Mouse (Mus musculus) bone marrow, adult 2 months (tissue): ENCODE data around the gene Hdac8. TPM values are rescaled to one million over a fixed set of nuclear protein-coding genes. Genes with fewer than 3 reads are reported as not detected.

Experiments
- H3K27ac ChIP-seq: fragments of 200-500 bp; 2 replicates; pipeline ENCODE4 v1.5.1; 2012; ENCODE audit warnings: low read depth, mild to moderate bottlenecking, control low read depth, inconsistent platforms, low read length; ENCODE audit not compliant: control insufficient read depth, poor library complexity, insufficient read depth
- H3K4me1 ChIP-seq: fragments of 200-500 bp; 2 replicates; pipeline ENCODE4 v1.6.1; 2011; ENCODE audit warnings: low read length; ENCODE audit not compliant: control insufficient read depth, insufficient read depth
- H3K4me3 ChIP-seq: fragments of 200-500 bp; replicated peaks from 2 replicates; pipeline ENCODE3; 2011; ENCODE audit warnings: mild to moderate bottlenecking, low read depth, low read length, control low read depth; ENCODE audit not compliant: control insufficient read depth
- CTCF ChIP-seq: fragments of 200-500 bp; IDR thresholded peaks from 2 replicates; pipeline ENCODE4 v1.5.1; 2011; ENCODE audit warnings: low read length, control low read depth; ENCODE audit not compliant: control insufficient read depth, insufficient read depth
- POLR2A ChIP-seq: fragments of 200-500 bp; IDR thresholded peaks from 2 replicates; pipeline ENCODE4 v1.6.1; 2011; ENCODE audit warnings: low read depth, mild to moderate bottlenecking, control low read depth, low read length, borderline replicate concordance; ENCODE audit not compliant: control insufficient read depth
- WGBS: fragments of 180-500 bp; shearing (Covaris S2); methylation state at CpG from one replicate; pipeline ENCODE4 v1.1.7; 2018; 5-methylcytosine and 5-hydroxymethylcytosine counted together
- polyA plus RNA-seq: library from polyadenylated mRNA; stranded (reverse); fragments of >200 nt; gene quantifications from 2 replicates; pipeline ENCODE4 v1.2.4, GENCODE M21; 2011; ENCODE audit warnings: low replicate concordance; ENCODE audit not compliant: missing spikeins, insufficient read depth, insufficient read length

Hdac8 gene
- 8.5 and 10.4 TPM in 2 replicates for polyA plus RNA-seq

DNA sequence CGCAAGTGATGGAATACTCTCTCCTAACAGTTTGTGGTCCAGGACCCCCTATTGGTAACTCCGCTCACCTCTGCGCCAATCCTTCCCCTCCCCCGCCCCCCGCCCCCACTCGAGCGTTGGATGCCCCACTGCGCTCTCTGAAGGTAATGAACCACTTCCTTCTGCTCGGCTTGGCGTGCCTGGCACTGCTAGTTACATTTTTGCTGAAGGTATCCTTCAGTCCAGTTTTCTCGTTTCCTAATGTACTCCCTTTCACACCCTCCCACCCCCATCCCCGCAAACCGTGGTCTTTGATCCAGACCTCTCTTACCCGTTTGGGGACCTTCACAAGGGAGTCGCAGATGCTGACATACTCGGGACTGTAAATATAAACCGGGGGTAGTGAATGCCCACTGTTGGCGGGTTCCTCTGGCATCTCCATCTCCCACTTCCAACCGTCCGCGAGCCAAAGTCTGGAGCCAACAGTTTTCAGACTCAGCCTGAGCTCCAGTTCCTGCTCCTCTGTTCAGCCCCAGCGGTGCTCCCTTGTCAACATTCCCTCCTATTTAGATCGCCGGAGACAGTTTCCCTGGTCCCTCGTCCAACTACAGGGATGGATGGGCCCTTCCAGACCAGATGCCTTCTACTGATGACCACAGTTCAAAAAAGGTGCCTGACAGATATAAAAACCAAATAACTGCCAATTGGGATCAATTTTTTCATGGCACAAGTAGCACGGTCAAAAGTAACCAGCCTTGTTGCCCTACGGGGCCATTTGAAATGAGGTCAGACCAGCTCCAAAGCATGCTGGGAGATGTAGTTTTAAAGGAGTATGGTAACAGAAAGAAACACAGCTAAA is at the start of gene Hdac8:
TSS of gene Hdac8 (minus strand) at position 716 of the 838 bp plus-strand sequence.
- no peaks in the 10 kb centered on the region for H3K4me1 ChIP-seq
- TF ChIP-seq CTCF (no peak), POLR2A (no peak)
- H3K27ac ChIP-seq, result no peak within 1 kb of the TSS
- WGBS, result 15% methylated on average over 27 of the region's 27 CpGs
- peak within 1 kb of the TSS; percentile 75 for H3K4me3 ChIP-seq

DNA sequence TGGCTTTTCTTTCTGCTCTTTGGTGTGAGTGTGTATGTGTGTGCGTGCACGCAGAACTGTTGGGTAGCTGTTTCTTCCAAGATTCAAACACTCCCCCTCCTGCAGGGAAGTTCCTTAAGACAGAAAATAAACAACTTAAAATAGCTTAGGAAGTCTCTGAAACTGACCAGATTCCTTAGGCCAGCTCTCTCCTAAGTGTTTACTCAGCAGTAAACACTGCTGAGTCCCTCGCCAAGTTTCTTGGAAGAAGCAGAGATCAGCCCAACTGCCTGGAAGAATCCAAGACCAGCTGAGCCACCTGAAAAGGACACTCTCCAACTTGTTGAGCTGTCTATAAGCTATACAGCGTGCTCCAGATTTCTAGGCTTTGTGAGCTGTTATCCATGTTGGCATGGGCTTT is 4.0 kb upstream of the Hdac8 start:
- WGBS, result 72% methylated on average over 4 of the region's 4 CpGs
- Histone ChIP-seq H3K4me3 (no peak overlapping the region), H3K27ac (no peak overlapping the region), H3K4me1 (no peaks in the 10 kb centered on the region)
- no peak for TF ChIP-seq POLR2A
- no peak for TF ChIP-seq CTCF

DNA sequence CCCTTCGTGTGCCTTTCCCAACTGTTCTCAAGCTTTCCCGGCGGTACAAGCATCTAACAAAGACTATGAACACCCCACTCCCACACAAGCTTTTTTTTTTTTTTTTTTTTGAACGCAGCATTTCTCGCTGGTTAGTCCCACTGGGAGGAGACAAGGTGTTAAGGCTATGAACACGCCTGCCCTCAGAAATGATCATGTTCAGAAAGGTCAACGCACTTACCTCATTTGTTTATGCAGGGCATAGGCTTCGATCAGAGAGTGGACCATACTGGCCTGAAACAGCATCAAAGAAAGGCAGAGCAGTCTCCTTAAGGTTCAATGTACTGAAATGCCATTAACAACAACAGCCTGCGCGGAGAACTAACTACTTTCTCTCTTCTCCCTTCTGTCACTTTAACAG is 980 bp downstream of the Hdac8 start:
- Histone ChIP-seq H3K27ac (no peak overlapping the region), H3K4me3 (peak overlapping the region; percentile 75), H3K4me1 (no peaks in the 10 kb centered on the region)
- TF ChIP-seq POLR2A (no peak), CTCF (no peak)
- 32% methylated on average over 10 of the region's 10 CpGs for WGBS

DNA sequence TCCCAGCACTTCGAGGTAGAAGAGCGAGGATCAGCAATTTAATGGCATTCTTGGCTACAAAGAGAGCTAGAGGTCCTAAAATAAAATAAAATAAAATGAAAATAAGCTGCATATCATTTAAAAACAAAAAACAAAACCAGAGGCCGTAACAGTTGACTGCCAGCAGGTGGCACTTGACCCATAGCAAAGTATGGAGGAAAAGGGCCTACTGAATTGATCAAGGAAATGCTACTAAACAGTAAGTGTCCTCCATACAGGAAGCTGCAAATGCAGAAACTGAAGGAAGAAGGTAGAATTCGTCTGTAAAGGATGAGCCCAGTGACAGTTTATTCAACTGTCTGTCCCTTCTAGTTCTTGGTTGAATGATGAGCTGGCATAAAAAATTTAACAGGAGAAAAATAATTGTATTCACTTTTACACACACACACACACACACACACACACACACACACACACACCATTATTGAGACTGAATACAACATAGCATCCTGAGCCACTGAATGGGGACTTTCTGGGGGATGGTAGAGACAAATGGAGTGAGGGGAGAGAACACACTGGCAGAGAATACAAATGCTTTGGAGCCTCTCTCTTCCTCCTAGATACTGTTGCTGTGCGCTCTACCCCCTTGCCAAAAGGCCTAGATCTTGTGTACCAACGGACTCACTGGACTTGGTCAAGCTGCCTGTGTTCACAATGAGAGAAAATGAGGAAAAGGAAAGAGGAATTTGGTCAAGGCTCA is 11.0 kb downstream of the Hdac8 start:
- Histone ChIP-seq H3K4me1 (no peaks in the 10 kb centered on the region), H3K27ac (no peak overlapping the region), H3K4me3 (no peak overlapping the region)
- TF ChIP-seq POLR2A (no peak), CTCF (no peak)
- 58% methylated on average over 6 of the region's 6 CpGs for WGBS

DNA sequence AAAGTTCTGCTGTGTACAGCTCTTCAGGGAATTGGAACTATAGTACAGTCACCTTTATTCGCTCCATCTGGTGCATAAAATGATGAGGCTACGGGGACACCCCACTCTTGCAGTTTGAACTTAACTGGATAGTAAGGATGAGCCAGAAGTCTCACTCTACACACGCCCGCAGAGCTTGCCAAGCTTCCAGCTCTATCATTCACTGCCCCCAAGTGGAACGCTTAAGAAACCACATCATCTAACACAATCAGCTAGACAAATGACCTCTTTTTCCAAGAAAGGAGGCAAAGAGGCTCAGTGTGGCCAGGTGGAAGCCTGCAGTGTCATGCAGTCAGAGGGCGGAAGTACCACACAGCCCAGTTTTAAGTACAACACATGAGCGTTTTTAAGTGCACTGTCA is 19.6 kb downstream of the Hdac8 start:
- Histone ChIP-seq H3K4me3 (no peak overlapping the region), H3K4me1 (no peaks in the 10 kb centered on the region), H3K27ac (no peak overlapping the region)
- 77% methylated on average over 7 of the region's 7 CpGs for WGBS
- TF ChIP-seq POLR2A (no peak), CTCF (no peak)

DNA sequence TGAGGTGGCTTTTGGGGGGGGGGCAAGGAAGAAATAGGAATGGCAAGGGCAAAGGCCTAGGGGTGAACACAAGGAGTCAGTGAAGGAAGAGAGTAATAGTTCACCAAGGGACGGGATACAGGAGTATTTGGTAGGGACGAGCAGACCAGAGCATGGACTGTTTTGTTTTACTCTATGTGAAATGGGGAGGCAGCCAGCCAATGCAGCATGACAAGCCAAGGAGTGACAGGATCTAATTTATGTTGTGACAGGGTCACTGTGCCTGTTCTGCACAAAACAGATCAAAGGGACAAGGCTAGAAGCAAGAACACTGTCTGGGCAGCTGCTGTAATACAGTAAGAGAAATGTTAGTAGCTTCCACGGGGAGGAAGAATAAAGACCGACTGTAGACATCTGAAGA is 25.5 kb downstream of the Hdac8 start:
- TF ChIP-seq CTCF (no peak), POLR2A (no peak)
- H3K4me1 ChIP-seq, result no peaks in the 10 kb centered on the region

DNA sequence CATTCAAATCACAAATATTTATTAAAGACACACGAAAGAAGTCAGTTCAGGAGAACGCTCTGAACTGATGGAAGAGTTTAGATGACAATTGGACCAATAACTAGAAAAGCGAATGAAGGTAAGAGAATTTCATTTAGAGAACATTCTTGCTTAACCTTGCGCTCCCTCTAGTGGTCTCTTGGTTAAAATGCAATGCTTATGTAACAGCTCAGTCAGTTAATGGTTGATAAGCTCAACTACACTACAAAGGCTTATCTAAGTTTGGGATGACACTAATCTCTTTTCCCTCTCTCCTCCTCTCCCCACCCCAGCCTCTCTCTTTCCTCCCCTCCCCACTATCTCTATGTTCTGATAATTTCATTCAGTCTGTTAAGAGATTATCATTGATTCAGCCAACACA is 26.2 kb downstream of the Hdac8 start:
- Histone ChIP-seq H3K4me1 (no peaks in the 10 kb centered on the region), H3K27ac (no peak overlapping the region), H3K4me3 (no peak overlapping the region)
- TF ChIP-seq POLR2A (no peak), CTCF (no peak)
- 27% methylated on average over 4 of the region's 4 CpGs for WGBS

More for the DNA sequence above, 25.5 kb downstream of the Hdac8 start:
- H3K27ac ChIP-seq, result no peak overlapping the region
- no peak overlapping the region for H3K4me3 ChIP-seq
- WGBS, result 75% methylated on average over 4 of the region's 4 CpGs

DNA sequence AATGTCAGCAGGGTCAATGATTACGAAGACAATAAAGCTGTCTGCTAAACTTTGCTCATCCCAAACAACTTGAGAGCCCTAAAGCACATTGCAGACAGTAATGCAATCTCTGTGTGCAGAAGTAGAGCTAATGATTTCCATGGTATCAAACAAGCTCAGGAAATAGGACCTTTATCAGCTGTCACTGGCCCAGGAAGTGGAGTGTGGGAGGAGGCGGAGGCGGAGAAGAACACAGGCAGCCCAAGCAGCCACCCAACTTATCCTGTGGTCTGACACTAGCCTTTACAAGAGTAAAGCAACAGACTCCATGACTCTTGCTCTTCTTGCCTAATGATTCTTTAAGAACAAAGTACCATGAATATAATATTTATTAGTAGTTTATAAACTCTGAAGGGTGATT is 26.7 kb downstream of the Hdac8 start:
- no peaks in the 10 kb centered on the region for H3K4me1 ChIP-seq
- H3K27ac ChIP-seq, result no peak overlapping the region
- 80% methylated on average over 3 of the region's 3 CpGs for WGBS
- no peak overlapping the region for H3K4me3 ChIP-seq
- TF ChIP-seq POLR2A (no peak), CTCF (no peak)

DNA sequence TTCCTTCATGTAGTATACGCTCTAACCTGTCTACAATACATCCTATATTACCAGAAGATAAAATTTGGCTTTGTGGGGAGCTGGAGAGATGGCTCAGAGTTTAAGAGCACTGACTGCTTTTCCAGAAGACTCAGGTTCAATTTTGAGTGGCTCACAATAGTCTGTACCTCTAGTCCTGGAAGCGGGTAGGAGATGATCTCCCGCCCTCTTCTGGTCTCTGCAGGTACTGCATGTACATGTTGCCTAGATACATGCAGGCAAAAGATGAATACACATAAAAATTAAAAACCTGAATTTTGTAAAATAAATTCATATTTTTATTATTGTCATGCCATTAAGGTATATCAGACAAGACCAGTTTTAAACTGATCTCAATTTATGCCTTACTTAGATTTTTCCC is 28.4 kb downstream of the Hdac8 start:
- no peaks in the 10 kb centered on the region for H3K4me1 ChIP-seq
- WGBS, result 34% methylated on average over 3 of the region's 3 CpGs
- H3K27ac ChIP-seq, result no peak overlapping the region
- peak; percentile 30; the same call in 1 of the 2 replicates for TF ChIP-seq CTCF
- no peak for TF ChIP-seq POLR2A
- H3K4me3 ChIP-seq, result no peak overlapping the region
